Mouse (Mus musculus) liver, adult (tissue): ENCODE measurements around the gene Pum1.

Source experiments
- GATA4 ChIP-seq: IDR thresholded peaks from 2 replicates; pipeline ENCODE4 v1.6.1; 2014; ENCODE audit warnings: mild to moderate bottlenecking, low read length; ENCODE audit not compliant: insufficient replicate concordance

Pum1 gene

GRCm38 (mm10) chr4:130810845-130811244 is 147.7 kb downstream of the Pum1 start:
- no peak for TF ChIP-seq GATA4

DNA sequence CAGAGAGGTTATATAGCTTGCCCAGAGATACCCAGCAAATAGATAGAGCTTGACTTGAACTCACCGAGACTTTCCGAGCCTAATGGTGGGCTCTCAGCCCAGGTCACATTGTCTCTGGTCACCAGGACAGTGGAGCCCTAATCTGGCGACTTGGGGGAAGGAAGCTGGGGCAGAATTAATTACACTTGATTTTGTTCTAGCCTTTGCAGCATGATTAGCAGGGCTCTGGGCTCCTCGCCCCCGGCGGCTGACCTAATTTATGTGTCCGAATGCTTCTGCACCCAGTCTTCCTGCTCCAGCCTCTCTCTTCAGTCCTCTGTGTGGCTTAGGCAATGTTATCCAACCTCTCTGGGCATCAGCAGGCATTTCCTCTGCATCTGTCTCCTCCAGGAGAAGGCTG is 148.3 kb downstream of the Pum1 start:
- TF ChIP-seq GATA4, result no peak

DNA sequence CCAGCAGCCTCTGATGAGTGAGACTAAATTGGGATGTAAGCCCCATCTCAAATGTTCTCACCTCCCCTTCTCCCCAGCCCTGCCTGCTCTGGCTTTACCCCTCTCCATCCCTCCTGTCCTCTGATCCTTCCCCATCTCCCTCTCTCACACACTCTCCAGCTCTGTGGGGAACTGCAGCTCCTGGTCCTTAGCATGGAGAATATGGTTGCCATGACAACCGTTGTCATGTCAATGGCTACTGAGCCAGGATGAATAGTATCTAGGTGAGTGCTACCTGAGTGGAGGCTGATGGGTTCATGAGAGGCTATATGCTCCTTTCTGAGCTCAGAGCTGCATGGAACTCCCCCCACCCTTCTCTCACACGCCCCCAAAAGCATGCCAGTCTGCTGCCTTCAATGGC is 150.8 kb downstream of the Pum1 start:
- no peak for TF ChIP-seq GATA4

GRCm38 (mm10) chr4:130814742-130815330 is 151.7 kb downstream of the Pum1 start:
- no peak for TF ChIP-seq GATA4

- TF ChIP-seq GATA4, result no peak
These were observed 152.7 kb downstream of the Pum1 start for GRCm38 (mm10) chr4:130815860-130816259.

DNA sequence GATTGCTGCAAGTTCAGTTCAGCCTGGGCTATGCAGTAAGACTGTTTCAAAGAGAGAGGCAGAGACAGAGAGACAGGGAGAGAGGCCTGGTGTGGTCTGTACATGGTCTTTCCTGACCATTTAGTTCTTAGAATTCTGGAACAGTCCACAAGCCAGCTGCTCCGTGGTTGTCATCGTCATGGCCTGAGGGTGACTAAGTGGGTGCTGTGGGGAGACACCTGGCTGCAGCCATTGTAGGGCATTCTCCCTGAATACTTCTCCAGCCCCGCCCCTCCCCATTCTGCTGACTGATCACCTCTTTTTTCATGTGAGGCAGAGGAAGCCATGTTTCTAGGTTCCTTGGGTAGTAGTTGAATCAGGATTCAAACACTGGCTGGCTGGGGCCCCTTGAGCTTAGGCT is 156.7 kb downstream of the Pum1 start:
- no peak for TF ChIP-seq GATA4

- TF ChIP-seq GATA4, result no peak
These were observed 157.6 kb downstream of the Pum1 start for GRCm38 (mm10) chr4:130820594-130821255.

- no peak for TF ChIP-seq GATA4
These were observed 165.9 kb downstream of the Pum1 start for GRCm38 (mm10) chr4:130828851-130829673.
